Mouse (Mus musculus) left cerebral cortex, postnatal 14 days (tissue): Measurements from ENCODE around the gene Klhl18. TPM values are rescaled to one million over a fixed set of nuclear protein-coding genes. Genes with fewer than 3 reads are reported as not detected.
"Not testable (repeated sequence)": the region's sequence is repeated elsewhere in the genome, so short reads cannot be mapped to it uniquely, and the experiment has no call there.

Experiments
- DNase-seq, 2 experiments: peaks; one replicate each; pipeline ENCODE4 v3.0.0; 2021 to 2022; ENCODE audit warnings: low spot score in 2 of 2, mixed read lengths in 1 of 2
- intact Hi-C: fragments of 180-260 bp; cut with DNase I; formaldehyde crosslinking; loops from one replicate; pipeline ENCODE4 v1.15.1; 2025
- total RNA-seq, 2 experiments: library from RNA; stranded (reverse); gene quantifications; 2 replicates each; pipeline ENCODE4 v1.2.3; 2021

Gene Klhl18
- total RNA-seq, 2 experiments from 2014 or later = 31.4 to 33.8 TPM

DNA sequence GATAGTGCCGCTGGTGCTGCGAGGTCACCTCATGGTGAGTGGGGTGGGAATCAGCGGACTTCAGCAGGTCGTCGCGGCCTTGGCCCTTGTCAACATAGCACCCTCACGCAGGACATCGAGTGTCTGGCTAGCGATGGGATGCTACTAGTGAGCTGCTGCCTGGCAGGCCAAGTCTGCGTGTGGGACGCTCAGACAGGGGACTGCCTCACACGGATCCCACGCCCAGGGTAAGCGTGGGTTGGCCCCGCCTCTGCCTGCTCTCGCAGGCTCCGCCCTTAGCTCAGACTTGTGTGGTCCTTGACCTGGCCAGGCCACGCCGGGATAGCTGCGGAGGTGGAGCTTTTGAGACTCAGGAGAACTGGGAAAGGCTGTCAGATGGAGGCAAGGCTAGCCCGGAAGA, 95.8 kb downstream of the Klhl18 start:
- intact Hi-C loops = no loop called here

DNA sequence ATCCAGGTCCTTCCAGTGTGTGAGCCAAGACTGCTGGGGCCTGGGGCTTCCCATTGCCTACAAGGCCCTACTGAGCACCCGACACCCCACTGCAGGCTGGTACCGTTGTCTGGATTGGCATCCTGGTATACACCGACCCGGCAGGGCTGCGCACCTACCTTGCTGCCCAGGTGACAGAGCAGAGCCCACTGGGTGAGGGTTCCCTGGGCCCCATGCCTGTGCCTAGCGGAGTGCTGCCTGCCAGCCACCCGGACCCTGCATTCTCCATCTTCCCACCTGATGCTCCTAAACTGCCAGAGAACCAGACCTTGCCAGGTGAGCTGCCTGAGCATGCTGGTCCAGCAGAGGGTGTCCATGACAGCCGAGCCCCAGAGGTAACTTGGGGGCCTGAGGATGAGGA, 97.1 kb downstream of the Klhl18 start:
- intact Hi-C loops = no loop called here
- DNase-seq = no peak

More for the DNA sequence above, 95.8 kb downstream of the Klhl18 start:
- no peak for DNase-seq

DNA sequence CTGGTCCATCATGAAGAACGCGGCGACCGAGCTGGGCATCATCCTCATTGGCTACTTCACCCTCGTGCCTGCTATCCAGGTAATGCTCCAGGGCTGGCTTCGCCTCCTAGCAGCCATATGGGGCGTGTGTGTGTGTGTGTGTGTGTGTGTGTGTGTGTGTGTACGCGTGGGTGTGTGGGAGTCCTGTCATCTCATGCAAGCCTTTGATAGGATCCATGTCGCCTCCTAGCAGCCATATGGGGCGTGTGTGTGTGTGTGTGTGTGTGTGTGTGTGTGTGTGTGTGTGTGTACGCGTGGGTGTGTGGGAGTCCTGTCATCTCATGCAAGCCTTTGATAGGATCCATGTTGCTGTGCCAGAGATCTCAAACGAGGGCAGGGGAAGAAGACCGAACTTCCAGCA, 98.8 kb downstream of the Klhl18 start:
- peak in 1 of 2 experiments; percentile 49 for DNase-seq
- intact Hi-C loops = not testable (repeated sequence)

Other genes starting within 250 kb of the Klhl18 start
- gene Cspg5, start 232.9 kb downstream of the Klhl18 start, total RNA-seq = 100 to 1,000 TPM; 423 to 475 TPM
- gene Elp6, start 171.5 kb downstream of the Klhl18 start, total RNA-seq = 10 to 100 TPM; 12.1 to 14.3 TPM
- gene Scap, start 143.4 kb downstream of the Klhl18 start, total RNA-seq = 100 to 1,000 TPM in 1 of 2 experiments, 10 to 100 TPM in 1; 92.2 to 114 TPM
- gene Ptpn23, start 68.5 kb downstream of the Klhl18 start, total RNA-seq = 10 to 100 TPM; 54.2 to 59.7 TPM
- gene Ngp, start 56.9 kb downstream of the Klhl18 start, total RNA-seq = under 1 TPM in 1 of 2 experiments, not detected in 1; 0.63 TPM
- gene Kif9, start 264 bp upstream of the Klhl18 start, total RNA-seq = 1 to 10 TPM; 4.6 to 6.4 TPM
- gene Setd2, start 55.9 kb upstream of the Klhl18 start, total RNA-seq = 10 to 100 TPM; 69.3 to 71.6 TPM
- gene Nradd, start 147.8 kb upstream of the Klhl18 start, total RNA-seq = 1 to 10 TPM in 1 of 2 experiments, under 1 TPM in 1; 0.70 to 1.3 TPM
- gene Nbeal2, start 177.5 kb upstream of the Klhl18 start, total RNA-seq = 1 to 10 TPM; 5.9 to 8.9 TPM
- gene Ccdc12, start 179.8 kb upstream of the Klhl18 start, total RNA-seq = 10 to 100 TPM; 44.8 to 58.6 TPM